Mouse (Mus musculus): ENCODE measurements at regions not wholly inside any gene's neighbourhood (a gene's known extent, or its start where the extent isn't known, plus 50 kb on each side); places are given as distances from the start of the nearest gene placed in this dataset.

GRCm38 (mm10) chr16:83250346-83250745, 422.2 kb downstream of the Gm21833 start:
- no peak for DNase-seq (ENCODE audit: low read depth)
- TF ChIP-seq POLR2A (IDR thresholded peaks at IDR 0.05; ENCODE audit: borderline replicate concordance, extremely low read depth, insufficient read depth, insufficient read length, poor library complexity, severe bottlenecking) (no peak), CTCF (IDR thresholded peaks at IDR 0.05; ENCODE audit: borderline replicate concordance, extremely low read depth, insufficient read depth, insufficient read length) (no peak)

GRCm38 (mm10) chr16:83254183-83254582, 426.0 kb downstream of the Gm21833 start:
- TF ChIP-seq POLR2A (IDR thresholded peaks at IDR 0.05; ENCODE audit: borderline replicate concordance, extremely low read depth, insufficient read depth, insufficient read length, poor library complexity, severe bottlenecking): no peak
- peak; percentile 17 for DNase-seq (ENCODE audit: low read depth)

GRCm38 (mm10) chr16:83271869-83272268, 443.7 kb downstream of the Gm21833 start:
- TF ChIP-seq CTCF (IDR thresholded peaks at IDR 0.05; ENCODE audit: borderline replicate concordance, extremely low read depth, insufficient read depth, insufficient read length) (no peak), POLR2A (IDR thresholded peaks at IDR 0.05; ENCODE audit: borderline replicate concordance, extremely low read depth, insufficient read depth, insufficient read length, poor library complexity, severe bottlenecking) (no peak)

GRCm38 (mm10) chr16:83316314-83316713, 488.1 kb downstream of the Gm21833 start:
- peak; percentile 26 for DNase-seq (ENCODE audit: low read depth)
- TF ChIP-seq POLR2A (IDR thresholded peaks at IDR 0.05; ENCODE audit: borderline replicate concordance, extremely low read depth, insufficient read depth, insufficient read length, poor library complexity, severe bottlenecking) (no peak), CTCF (IDR thresholded peaks at IDR 0.05; ENCODE audit: borderline replicate concordance, extremely low read depth, insufficient read depth, insufficient read length) (no peak)

More at GRCm38 (mm10) chr16:83271869-83272268, 443.7 kb downstream of the Gm21833 start:
- DNase-seq (ENCODE audit: low read depth): no peak

- TF ChIP-seq POLR2A (IDR thresholded peaks at IDR 0.05; ENCODE audit: borderline replicate concordance, extremely low read depth, insufficient read depth, insufficient read length, poor library complexity, severe bottlenecking): no peak
- no peak for TF ChIP-seq CTCF (IDR thresholded peaks at IDR 0.05; ENCODE audit: borderline replicate concordance, extremely low read depth, insufficient read depth, insufficient read length)
- peak; percentile 10 for DNase-seq (ENCODE audit: low read depth)
Measured at GRCm38 (mm10) chr16:83326826-83327225, 498.6 kb downstream of the Gm21833 start.

GRCm38 (mm10) chr16:83351069-83351468, 522.9 kb downstream of the Gm21833 start:
- no peak for TF ChIP-seq POLR2A (IDR thresholded peaks at IDR 0.05; ENCODE audit: borderline replicate concordance, extremely low read depth, insufficient read depth, insufficient read length, poor library complexity, severe bottlenecking)
- TF ChIP-seq CTCF (IDR thresholded peaks at IDR 0.05; ENCODE audit: borderline replicate concordance, extremely low read depth, insufficient read depth, insufficient read length): no peak
- peak; percentile 5 for DNase-seq (ENCODE audit: low read depth)

- DNase-seq (ENCODE audit: low read depth): peak; percentile 56
- TF ChIP-seq POLR2A (IDR thresholded peaks at IDR 0.05; ENCODE audit: borderline replicate concordance, extremely low read depth, insufficient read depth, insufficient read length, poor library complexity, severe bottlenecking) (no peak), CTCF (IDR thresholded peaks at IDR 0.05; ENCODE audit: borderline replicate concordance, extremely low read depth, insufficient read depth, insufficient read length) (no peak)
Measured at GRCm38 (mm10) chr16:83394581-83394980, 566.4 kb downstream of the Gm21833 start.

GRCm38 (mm10) chr16:83420676-83421075, 592.5 kb downstream of the Gm21833 start:
- DNase-seq (ENCODE audit: low read depth): peak; percentile 88
- TF ChIP-seq POLR2A (IDR thresholded peaks at IDR 0.05; ENCODE audit: borderline replicate concordance, extremely low read depth, insufficient read depth, insufficient read length, poor library complexity, severe bottlenecking) (no peak), CTCF (IDR thresholded peaks at IDR 0.05; ENCODE audit: borderline replicate concordance, extremely low read depth, insufficient read depth, insufficient read length) (no peak)

- DNase-seq (ENCODE audit: low read depth): peak; percentile 11
- TF ChIP-seq CTCF (IDR thresholded peaks at IDR 0.05; ENCODE audit: borderline replicate concordance, extremely low read depth, insufficient read depth, insufficient read length) (no peak), POLR2A (IDR thresholded peaks at IDR 0.05; ENCODE audit: borderline replicate concordance, extremely low read depth, insufficient read depth, insufficient read length, poor library complexity, severe bottlenecking) (no peak)
Measured at GRCm38 (mm10) chr16:83423096-83423495, 594.9 kb downstream of the Gm21833 start.
